Mouse (Mus musculus): Measurements from ENCODE around the gene Calhm3.

Gene Calhm3

GRCm38 (mm10) chr19:47121054-47121453, 36.5 kb downstream of the Calhm3 start:
- DNase-seq (ENCODE audit: extremely low spot score, low spot score): peak; percentile 21

DNA sequence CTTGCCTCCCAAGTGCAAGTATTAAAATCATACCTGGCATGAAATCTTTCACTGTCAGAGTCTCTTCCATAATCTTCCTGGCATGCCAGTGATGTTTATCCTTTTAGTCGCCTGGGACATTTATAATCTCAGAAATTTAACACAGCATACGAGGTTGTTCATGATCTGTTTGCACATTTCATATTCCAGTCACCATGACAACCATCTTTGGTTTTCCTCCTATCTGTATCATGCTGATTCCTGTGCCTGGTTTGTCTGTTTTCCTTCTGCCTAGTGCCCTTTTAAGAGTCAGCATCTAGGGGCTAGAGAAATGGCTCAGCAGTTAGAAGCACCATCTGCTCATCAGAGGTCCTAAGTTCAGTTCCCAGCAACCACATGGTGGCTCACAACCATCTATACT, 38.9 kb downstream of the Calhm3 start:
- DNase-seq (ENCODE audit: extremely low spot score, low spot score): no peak

DNA sequence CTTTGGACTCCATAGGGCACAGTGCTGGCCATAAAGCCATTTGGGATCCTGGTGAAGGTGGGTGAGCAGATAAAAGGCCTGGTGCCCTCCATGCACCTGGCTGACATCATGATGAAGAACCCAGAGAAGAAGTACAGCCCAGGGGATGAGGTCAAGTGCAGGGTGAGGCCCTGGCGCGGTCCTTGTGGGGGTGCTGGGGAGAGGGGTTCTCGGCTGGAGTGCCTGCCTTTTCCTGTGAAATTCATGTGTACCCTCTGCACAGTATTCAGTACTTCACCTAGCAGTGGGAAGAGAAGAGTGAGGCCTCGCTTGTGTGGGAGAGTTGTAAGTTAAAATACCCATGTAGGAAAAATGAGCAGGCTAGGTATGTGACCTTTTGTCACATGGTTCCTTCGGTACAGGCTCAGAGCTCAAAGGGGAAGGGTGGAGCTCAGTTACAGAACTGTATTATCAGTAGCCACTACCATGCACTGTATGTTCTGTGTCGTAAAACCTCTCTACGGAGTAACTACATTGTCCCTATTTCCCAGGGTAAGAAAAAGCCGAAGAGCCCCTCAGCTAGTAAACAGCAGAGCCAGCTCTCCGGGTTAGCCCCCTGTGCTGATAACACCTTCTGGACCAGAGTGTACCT, 52.8 kb downstream of the Calhm3 start:
- DNase-seq (ENCODE audit: extremely low spot score, low spot score): no peak
